Mouse (Mus musculus) kidney, embryonic 15.5 days (tissue): ENCODE measurements at regions not wholly inside any gene's neighbourhood (a gene's known extent, or its start where the extent isn't known, plus 50 kb on each side); places are given as distances from the start of the nearest gene placed in this dataset.

Source experiments
- ATAC-seq: fragments of 200-750 bp; cut with Nextera tagmentation; replicated peaks from 2 replicates; pipeline ENCODE4 v1.8.0; 2017; ENCODE audit warnings: moderate TSS enrichment; ENCODE audit not compliant: low FRiP score
- H3K27ac ChIP-seq: fragments of 300-500 bp; sonication (generic); 2 replicates; pipeline ENCODE4 v1.5.1; 2015; ENCODE audit warnings: mild to moderate bottlenecking, inconsistent platforms
- H3K27me3 ChIP-seq: fragments of 300-500 bp; sonication (generic); 2 replicates; pipeline ENCODE4 v1.6.1; 2015; ENCODE audit warnings: inconsistent platforms
- H3K36me3 ChIP-seq: fragments of 300-500 bp; sonication (generic); 2 replicates; pipeline ENCODE4 v1.6.1; 2015; ENCODE audit warnings: inconsistent platforms
- H3K4me1 ChIP-seq: fragments of 300-500 bp; sonication (generic); 2 replicates; pipeline ENCODE4 v1.6.1; 2015; ENCODE audit warnings: inconsistent platforms
- H3K4me2 ChIP-seq: fragments of 300-500 bp; sonication (generic); 2 replicates; pipeline ENCODE4 v1.6.1; 2015; ENCODE audit warnings: moderate library complexity, mild to moderate bottlenecking, inconsistent platforms
- H3K4me3 ChIP-seq: fragments of 300-500 bp; sonication (generic); replicated peaks from 2 replicates; pipeline ENCODE4 v1.5.1; 2015; ENCODE audit warnings: mild to moderate bottlenecking, inconsistent platforms
- H3K9ac ChIP-seq: fragments of 300-500 bp; sonication (generic); 2 replicates; pipeline ENCODE4 v1.6.1; 2015; ENCODE audit warnings: mild to moderate bottlenecking, inconsistent platforms
- H3K9me3 ChIP-seq: fragments of 300-500 bp; sonication (generic); replicated peaks from 2 replicates; pipeline ENCODE4 v1.6.1; 2016; ENCODE audit warnings: inconsistent platforms
- WGBS: fragments of 180-500 bp; shearing (Covaris S2); methylation state at CpG from one replicate; pipeline ENCODE4 v1.1.7; 2015; ENCODE audit warnings: mixed read lengths; 5-methylcytosine and 5-hydroxymethylcytosine counted together

DNA sequence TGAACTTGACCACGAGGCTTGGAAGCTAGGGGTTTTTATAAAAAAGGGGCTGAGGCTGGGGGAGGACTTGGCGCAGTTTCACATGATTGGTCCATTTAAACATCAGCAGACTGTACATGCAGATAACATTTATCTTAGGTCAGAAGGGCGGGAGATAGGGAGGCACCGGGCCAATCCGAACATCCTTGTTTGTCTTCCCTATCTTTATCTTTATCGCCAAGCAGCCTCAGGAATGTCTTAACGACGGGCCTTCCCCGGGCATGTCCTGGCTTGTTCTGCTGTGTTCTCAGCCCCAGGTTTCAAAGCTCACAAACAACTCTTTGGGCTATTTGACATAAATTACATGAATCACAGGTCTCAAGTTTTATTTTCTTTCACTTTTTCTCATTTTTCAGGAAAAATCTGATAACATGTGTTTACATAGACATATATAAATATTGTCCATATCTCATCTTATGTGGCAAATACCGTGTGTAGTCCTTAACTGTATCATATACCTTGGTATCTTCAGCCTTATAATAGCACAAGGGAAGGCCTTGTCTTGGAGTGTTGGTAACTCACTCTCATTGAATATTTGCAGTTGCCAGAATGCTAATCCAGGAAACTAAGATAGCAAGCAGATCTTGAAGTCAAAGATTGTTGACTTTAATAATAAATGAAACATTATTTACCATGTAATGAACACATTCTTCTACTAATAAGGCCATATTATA lies 931.0 kb downstream of the A830018L16Rik start:
- no peak overlapping the region for H3K4me3 ChIP-seq
- no peaks in the 10 kb centered on the region for H3K4me1 ChIP-seq
- no peaks in the 10 kb centered on the region for H3K36me3 ChIP-seq
- H3K4me2 ChIP-seq: no peak overlapping the region
- ATAC-seq: no peak
- no peaks in the 10 kb centered on the region for H3K27me3 ChIP-seq
- H3K9me3 ChIP-seq: no peaks in the 10 kb centered on the region
- no peak overlapping the region for H3K27ac ChIP-seq
- WGBS: 79% methylated on average over 10 of the region's 10 CpGs
- H3K9ac ChIP-seq: no peak overlapping the region

DNA sequence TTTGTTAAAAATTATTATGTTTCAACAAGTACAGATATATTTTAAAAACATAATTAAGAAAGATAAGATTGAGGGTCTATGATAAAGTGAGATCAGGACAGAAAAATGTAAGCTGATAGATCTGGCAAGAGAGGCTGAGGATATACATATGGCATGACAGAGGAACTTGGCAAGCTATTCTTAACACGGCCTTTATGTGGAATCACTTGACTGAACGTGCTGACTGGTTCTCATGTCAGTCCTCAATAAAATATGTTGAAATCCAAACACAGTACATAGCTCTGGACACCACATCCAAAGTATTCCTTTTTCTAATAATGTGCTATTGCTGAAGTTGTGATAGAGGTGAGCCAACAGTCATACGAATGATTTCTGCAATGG lies 931.5 kb downstream of the A830018L16Rik start:
- H3K36me3 ChIP-seq: no peaks in the 10 kb centered on the region
- H3K4me2 ChIP-seq: no peak overlapping the region
- no peak overlapping the region for H3K27ac ChIP-seq
- no peaks in the 10 kb centered on the region for H3K27me3 ChIP-seq
- H3K9ac ChIP-seq: no peak overlapping the region
- 0 out of 2 replicates have a peak, but pooled peaks have one; percentile 33 for ATAC-seq
- H3K9me3 ChIP-seq: no peaks in the 10 kb centered on the region
- WGBS: 51% methylated on average over 3 of the region's 3 CpGs
- no peaks in the 10 kb centered on the region for H3K4me1 ChIP-seq
- no peak overlapping the region for H3K4me3 ChIP-seq

DNA sequence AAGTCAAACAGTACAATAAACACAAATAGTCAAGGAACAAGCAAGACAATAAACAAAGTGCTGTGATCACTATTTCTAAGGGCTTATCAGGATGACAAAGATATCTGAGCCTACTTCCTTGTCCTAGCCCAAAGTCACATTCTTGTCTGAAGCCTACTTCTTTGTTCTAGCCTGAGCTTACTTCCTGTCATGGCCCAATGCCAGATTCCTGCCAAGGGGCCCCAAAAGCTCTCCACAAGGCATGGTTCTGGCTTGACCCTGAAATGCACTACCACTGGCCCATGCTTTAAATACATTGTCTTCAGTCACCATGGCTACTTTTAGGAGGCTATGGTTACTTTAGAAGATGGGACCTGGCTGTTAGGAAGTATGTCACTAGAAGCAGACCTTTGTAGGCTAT lies 940.6 kb downstream of the A830018L16Rik start:
- H3K4me3 ChIP-seq: no peak overlapping the region
- ATAC-seq: no peak
- H3K27ac ChIP-seq: no peak overlapping the region
- H3K4me1 ChIP-seq: no peaks in the 10 kb centered on the region
- H3K27me3 ChIP-seq: no peaks in the 10 kb centered on the region
- no peaks in the 10 kb centered on the region for H3K9me3 ChIP-seq
- no peak overlapping the region for H3K4me2 ChIP-seq
- no peak overlapping the region for H3K9ac ChIP-seq
- H3K36me3 ChIP-seq: no peaks in the 10 kb centered on the region

DNA sequence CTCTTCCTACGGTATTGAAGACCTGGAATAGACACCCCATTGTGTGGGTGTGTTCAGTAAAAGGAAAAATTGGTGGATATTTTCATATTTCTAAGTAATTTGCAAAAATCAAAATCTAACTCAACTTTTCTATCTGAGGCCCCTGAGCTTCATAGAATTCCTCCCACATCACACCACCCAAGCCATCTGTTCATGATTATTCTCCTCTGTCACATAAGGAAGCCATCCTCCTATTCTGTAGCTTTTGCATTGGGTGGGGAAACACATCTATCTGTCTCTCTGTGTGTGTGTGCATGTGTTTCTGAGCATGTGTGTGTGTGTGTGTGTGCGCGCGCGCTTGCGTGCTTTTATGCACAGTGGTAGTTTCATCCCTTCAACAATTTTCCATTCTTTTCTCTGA lies 954.0 kb downstream of the A830018L16Rik start:
- WGBS: 95% methylated on average over 6 of the region's 6 CpGs
- H3K4me2 ChIP-seq: no peak overlapping the region
- no peaks in the 10 kb centered on the region for H3K4me1 ChIP-seq
- no peak for ATAC-seq
- no peak overlapping the region for H3K27ac ChIP-seq
- H3K9me3 ChIP-seq: no peaks in the 10 kb centered on the region
- no peaks in the 10 kb centered on the region for H3K36me3 ChIP-seq
- no peak overlapping the region for H3K4me3 ChIP-seq
- H3K9ac ChIP-seq: no peak overlapping the region
- no peaks in the 10 kb centered on the region for H3K27me3 ChIP-seq

DNA sequence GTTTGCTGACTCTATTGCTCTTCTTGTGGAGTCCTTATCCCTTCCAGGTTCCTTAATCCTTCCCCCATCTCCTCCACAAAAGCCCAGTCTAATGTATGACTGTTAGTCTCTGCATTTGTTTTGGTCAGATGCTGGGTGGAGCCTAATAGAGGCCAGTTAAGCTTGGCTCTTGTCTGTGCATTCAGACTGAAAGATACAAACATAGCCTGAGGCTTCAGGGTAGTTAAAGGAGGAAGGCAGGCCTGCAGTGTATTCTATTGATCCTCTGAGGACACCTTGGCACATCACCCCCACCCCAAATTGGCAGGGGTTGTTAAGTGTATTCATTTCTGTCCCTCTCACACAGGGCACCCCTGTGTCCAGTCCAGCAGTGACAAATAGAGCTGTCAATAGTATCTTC lies 959.1 kb downstream of the A830018L16Rik start:
- no peak overlapping the region for H3K9ac ChIP-seq
- H3K9me3 ChIP-seq: no peaks in the 10 kb centered on the region
- no peaks in the 10 kb centered on the region for H3K27me3 ChIP-seq
- no peak for ATAC-seq
- no peaks in the 10 kb centered on the region for H3K36me3 ChIP-seq
- no peak overlapping the region for H3K4me2 ChIP-seq
- H3K27ac ChIP-seq: no peak overlapping the region
- no peak overlapping the region for H3K4me3 ChIP-seq
- H3K4me1 ChIP-seq: no peaks in the 10 kb centered on the region

DNA sequence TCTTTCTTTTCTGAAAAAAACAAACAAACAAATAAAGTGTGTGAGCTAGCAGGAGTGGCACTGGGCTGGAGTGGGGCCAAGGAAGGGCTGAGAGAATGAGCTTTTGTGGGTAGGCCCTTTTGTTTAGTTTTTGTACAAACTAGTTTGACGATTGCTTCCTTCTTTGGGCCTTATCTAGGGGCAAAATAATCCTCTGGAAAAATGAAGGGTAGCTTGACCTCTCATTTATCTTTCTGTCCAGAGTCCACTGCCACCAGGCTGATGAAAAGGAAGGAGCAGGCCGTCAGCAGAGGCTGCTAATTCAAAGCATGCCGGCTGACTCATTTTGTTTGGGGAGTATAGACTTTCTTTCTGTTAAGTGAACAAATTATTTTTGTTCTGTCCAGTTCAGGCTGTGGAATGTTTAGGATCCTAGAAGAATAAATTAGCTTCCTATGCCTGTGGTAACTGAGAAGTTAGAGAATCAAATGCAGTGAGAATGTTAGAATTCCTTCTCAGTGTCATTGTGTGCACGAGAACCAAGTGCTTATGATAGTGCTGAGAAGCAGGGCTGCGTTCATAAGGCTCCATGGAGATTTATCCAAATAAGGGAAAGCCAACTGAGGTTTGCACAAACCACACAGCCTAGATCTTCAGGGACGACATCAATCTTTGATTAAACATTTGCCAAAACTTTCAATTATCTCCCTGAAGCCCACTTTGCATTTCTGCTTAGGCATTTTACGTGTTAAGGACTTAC lies 984.4 kb downstream of the A830018L16Rik start:
- WGBS: 22% methylated on average over 7 of the region's 7 CpGs
- Histone ChIP-seq H3K4me2 (no peak overlapping the region), H3K27me3 (no peaks in the 10 kb centered on the region), H3K4me1 (peaks cover 7% of the 10 kb centered on the region; the same call in 1 of the 2 replicates), H3K9ac (no peak overlapping the region), H3K9me3 (no peaks in the 10 kb centered on the region), H3K36me3 (no peaks in the 10 kb centered on the region), H3K27ac (peak overlapping the region; percentile 48; the same call in 1 of the 2 replicates), H3K4me3 (no peak overlapping the region)
- peak; percentile 56; the same call in 1 of the 2 replicates for ATAC-seq

DNA sequence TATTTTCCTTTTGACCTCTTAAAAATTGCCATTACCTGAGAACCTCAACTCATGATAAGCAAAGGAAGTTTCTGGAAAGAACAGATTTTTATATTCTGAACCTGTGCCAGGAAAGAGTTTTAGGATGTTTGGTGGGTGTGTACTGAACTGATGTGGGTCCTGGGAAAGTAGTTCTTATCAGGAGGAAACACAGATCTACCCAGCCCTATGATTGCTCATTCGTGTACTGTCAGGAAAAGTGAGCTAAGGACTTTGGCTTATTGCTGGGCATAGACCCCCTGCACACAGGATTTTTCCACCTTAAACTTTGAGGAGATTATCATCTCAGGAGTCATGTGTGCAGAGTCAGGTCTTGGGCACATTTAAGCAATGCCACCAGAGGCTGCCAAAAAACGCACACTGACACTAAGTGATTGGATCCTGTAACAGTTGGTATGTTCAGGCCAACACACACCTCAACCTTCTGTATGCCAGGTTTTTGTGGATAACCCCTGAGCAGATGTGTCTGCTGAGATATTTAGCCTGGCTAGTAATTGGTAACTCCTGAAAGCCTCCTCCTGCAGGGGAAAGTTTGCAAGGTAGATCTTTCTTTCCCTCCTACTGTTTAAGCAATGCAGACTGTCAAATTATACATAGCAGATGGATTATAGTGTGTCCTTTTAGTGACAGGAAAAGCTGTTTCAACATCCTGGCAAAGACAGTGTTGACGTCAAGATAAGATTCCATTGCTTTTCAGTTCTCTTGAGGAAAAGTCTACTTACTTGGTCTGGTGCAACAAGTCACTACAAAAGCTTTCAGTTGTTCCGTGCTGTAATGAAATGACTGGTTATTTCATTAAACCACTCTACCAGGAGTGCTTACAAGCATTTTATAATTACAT lies 991.7 kb downstream of the A830018L16Rik start:
- H3K27ac ChIP-seq: no peak overlapping the region
- H3K36me3 ChIP-seq: no peaks in the 10 kb centered on the region
- no peak overlapping the region for H3K4me2 ChIP-seq
- no peaks in the 10 kb centered on the region for H3K9me3 ChIP-seq
- no peak overlapping the region for H3K4me3 ChIP-seq
- 68% methylated on average over 4 of the region's 4 CpGs for WGBS
- H3K27me3 ChIP-seq: no peaks in the 10 kb centered on the region
- no peak for ATAC-seq
- no peaks in the 10 kb centered on the region for H3K4me1 ChIP-seq
- no peak overlapping the region for H3K9ac ChIP-seq

DNA sequence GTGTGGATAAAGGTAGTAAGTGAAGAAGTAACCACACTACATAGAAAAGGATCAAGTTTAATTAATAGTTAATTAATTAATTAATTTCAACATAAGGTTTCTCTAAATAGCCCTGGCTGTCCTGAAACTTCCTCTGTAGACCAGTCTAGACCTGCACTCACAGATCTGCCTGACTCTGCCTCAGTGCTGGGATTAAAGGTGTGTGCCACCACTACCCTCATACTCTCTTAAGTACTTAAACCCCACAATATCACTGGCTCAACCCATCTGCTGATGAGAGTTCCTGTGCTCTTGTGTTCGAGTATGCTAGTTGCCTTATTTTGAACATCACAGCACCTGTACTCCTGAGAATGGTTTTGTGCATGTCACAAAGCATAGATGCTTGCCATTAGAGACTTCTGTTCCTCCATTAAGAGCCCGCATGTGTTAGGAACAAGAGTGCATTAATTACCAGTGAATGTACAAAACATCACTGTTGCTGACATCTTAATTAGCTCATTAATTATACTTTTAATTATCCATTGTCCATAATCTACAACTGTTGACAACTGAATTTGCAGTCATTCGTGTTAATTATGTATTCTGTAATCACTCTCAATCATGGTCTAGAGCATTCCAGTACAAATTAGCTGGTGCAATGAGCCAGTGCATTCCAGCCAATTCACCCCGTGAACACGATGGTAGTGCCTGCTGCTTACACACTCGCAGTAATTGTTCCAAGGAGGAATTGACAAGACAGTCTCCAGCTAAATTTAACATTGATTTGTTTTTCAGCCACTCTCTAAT lies 996.0 kb downstream of the A830018L16Rik start:
- Histone ChIP-seq H3K36me3 (no peaks in the 10 kb centered on the region), H3K4me3 (no peak overlapping the region), H3K9ac (no peak overlapping the region), H3K4me2 (no peak overlapping the region), H3K9me3 (no peaks in the 10 kb centered on the region), H3K4me1 (no peaks in the 10 kb centered on the region), H3K27me3 (no peaks in the 10 kb centered on the region), H3K27ac (no peak overlapping the region)
- no peak for ATAC-seq
- WGBS: 65% methylated on average over 6 of the region's 6 CpGs

DNA sequence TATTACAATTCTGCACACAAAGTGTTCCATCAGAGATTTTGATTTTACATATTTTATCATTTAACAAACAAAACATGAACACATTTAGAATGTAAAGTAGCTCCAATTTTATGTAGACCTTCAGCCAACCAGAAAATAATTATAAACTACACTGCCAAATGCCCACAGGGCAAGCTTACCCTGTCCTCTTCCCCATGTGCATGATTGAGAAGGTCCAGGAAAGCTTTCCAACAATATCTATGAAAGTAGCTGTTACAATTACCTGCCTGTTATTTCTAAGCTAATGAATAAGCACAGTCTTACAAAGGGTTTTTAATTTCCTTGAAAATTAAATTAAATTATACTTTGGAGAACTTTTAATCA lies 996.6 kb downstream of the A830018L16Rik start:
- Histone ChIP-seq H3K9me3 (no peaks in the 10 kb centered on the region), H3K9ac (no peak overlapping the region), H3K27ac (no peak overlapping the region), H3K4me1 (no peaks in the 10 kb centered on the region), H3K4me2 (no peak overlapping the region), H3K4me3 (no peak overlapping the region), H3K36me3 (no peaks in the 10 kb centered on the region), H3K27me3 (no peaks in the 10 kb centered on the region)
- no peak for ATAC-seq

DNA sequence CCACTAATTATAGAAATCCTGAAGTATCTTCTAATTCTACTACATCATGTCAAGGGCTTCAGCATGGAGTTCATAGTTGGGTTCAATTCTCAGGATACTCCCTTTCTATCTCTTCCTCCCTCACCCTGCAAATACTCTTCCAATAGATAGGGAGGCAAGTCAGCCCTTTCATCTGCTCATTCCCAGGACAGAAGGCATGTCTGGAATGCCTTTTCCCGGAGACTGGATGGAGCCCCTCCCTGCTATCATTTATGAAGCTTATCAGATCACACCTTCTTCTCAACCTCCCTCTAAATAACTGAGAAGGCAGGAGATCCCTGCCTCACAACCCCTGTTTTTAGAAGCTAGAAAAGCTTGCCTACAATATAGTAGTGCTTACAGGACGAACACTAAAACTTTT lies 1010.6 kb downstream of the A830018L16Rik start:
- H3K4me3 ChIP-seq: no peak overlapping the region
- WGBS: 45% methylated on average over 2 of the region's 2 CpGs
- H3K36me3 ChIP-seq: no peaks in the 10 kb centered on the region
- no peaks in the 10 kb centered on the region for H3K27me3 ChIP-seq
- H3K4me1 ChIP-seq: no peaks in the 10 kb centered on the region
- H3K9ac ChIP-seq: no peak overlapping the region
- H3K9me3 ChIP-seq: no peaks in the 10 kb centered on the region
- H3K4me2 ChIP-seq: no peak overlapping the region
- H3K27ac ChIP-seq: no peak overlapping the region
- ATAC-seq: 0 out of 2 replicates have a peak, but pooled peaks have one; percentile 33

DNA sequence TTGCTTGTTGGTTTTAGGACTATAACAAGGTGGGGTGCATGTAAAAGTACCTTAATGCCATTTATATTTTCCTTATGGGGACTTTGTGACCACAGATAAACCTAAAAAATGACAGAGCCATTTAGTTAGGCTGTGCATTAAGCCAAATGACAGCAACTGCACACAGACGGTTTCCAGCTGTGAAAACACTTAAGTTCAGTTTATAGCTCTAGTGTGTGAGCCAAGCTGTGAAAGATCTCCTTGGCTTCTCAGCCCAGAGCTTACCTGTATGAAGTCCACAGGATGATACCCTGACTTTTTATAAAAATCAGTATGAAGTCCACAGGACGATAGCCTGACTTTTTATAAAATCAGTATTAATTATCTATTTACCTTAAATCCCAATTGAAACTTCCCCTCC lies 1024.0 kb downstream of the A830018L16Rik start:
- Histone ChIP-seq H3K27me3 (no peaks in the 10 kb centered on the region), H3K4me2 (no peak overlapping the region), H3K36me3 (no peaks in the 10 kb centered on the region), H3K9me3 (no peaks in the 10 kb centered on the region), H3K9ac (no peak overlapping the region), H3K4me1 (no peaks in the 10 kb centered on the region), H3K4me3 (no peak overlapping the region), H3K27ac (no peak overlapping the region)
- WGBS: 32% methylated on average over 2 of the region's 2 CpGs
- ATAC-seq: 0 out of 2 replicates have a peak, but pooled peaks have one; percentile 52
